Mouse (Mus musculus) MEL (cell line): Measurements from ENCODE around the gene BC034090. TPM values are rescaled to one million over a fixed set of nuclear protein-coding genes. Genes with fewer than 3 reads are reported as not detected.
A peak's percentile ranks its signal among the peaks of the same experiment; 100 is the strongest.

Experiments
- DNase-seq: peaks from one replicate; pipeline ENCODE4 v3.0.0; 2011; ENCODE audit warnings: low read depth, low spot score
- H3K27ac ChIP-seq: 2 replicates; pipeline ENCODE4 v1.5.1; 2012; ENCODE audit warnings: low read depth, mild to moderate bottlenecking, control low read depth, low read length, moderate library complexity; ENCODE audit not compliant: control insufficient read depth
- H3K27me3 ChIP-seq, 2 experiments: fragments of 150-350 bp in 1 of 2; sonication (generic) in 1 of 2; 2 replicates each; pipeline ENCODE4 v1.6.1; 2012; ENCODE audit warnings: low read length in 2 of 2, mild to moderate bottlenecking in 2 of 2, improper control_type of control experiment in 1 of 2, moderate library complexity in 1 of 2; ENCODE audit not compliant: insufficient read depth in 2 of 2, control insufficient read depth in 1 of 2
- H3K36me3 ChIP-seq, 2 experiments: 2 replicates each; pipeline ENCODE4 v1.6.1; 2012 to 2014; ENCODE audit warnings: low read length in 2 of 2, improper control_type of control experiment in 1 of 2, inconsistent platforms in 1 of 2, mild to moderate bottlenecking in 1 of 2; ENCODE audit not compliant: insufficient read depth in 2 of 2, control insufficient read depth in 1 of 2
- H3K4me1 ChIP-seq, 2 experiments: fragments of 150-350 bp in 1 of 2; sonication (generic) in 1 of 2; 2 replicates each; pipeline ENCODE4 v1.6.1; 2012; ENCODE audit warnings: low read length in 2 of 2, improper control_type of control experiment in 1 of 2, mild to moderate bottlenecking in 1 of 2; ENCODE audit not compliant: insufficient read depth in 2 of 2, control insufficient read depth in 1 of 2
- H3K4me3 ChIP-seq, 2 experiments: fragments of 150-350 bp in 1 of 2; sonication (generic) in 1 of 2; 2 replicates each; pipeline ENCODE4 v1.5.1; 2012; ENCODE audit warnings: low read depth in 2 of 2, low read length in 2 of 2, mild to moderate bottlenecking in 2 of 2, moderate library complexity in 2 of 2, control low read depth in 1 of 2, improper control_type of control experiment in 1 of 2; ENCODE audit not compliant: control insufficient read depth in 1 of 2, insufficient read depth in 1 of 2
- H3K79me2 ChIP-seq: 2 replicates; pipeline ENCODE4 v1.6.1; 2012; ENCODE audit warnings: mild to moderate bottlenecking, low read length, moderate library complexity; ENCODE audit not compliant: control insufficient read depth, poor library complexity, insufficient read depth
- H3K9ac ChIP-seq: 2 replicates; pipeline ENCODE4 v1.6.1; 2012; ENCODE audit warnings: low read depth, mild to moderate bottlenecking, control low read depth, low read length, moderate library complexity; ENCODE audit not compliant: control insufficient read depth, poor library complexity, severe bottlenecking
- H3K9me3 ChIP-seq: fragments of 150-350 bp; sonication (generic); replicated peaks from 2 replicates; pipeline ENCODE4 v1.6.1; 2012; ENCODE audit warnings: mild to moderate bottlenecking, low read length, improper control_type of control experiment, moderate library complexity; ENCODE audit not compliant: insufficient read depth
- BHLHE40 ChIP-seq: IDR thresholded peaks from 2 replicates; pipeline ENCODE4 v1.6.1; 2012; ENCODE audit warnings: low read depth, mild to moderate bottlenecking, inconsistent platforms, low read length, improper control_type of control experiment, borderline replicate concordance
- CHD2 ChIP-seq: IDR thresholded peaks from 2 replicates; pipeline ENCODE4 v1.6.1; 2011; ENCODE audit warnings: low read length, improper control_type of control experiment
- CTCF ChIP-seq, 3 experiments: IDR thresholded peaks in 2 of 3; conservative IDR thresholded peaks in 1 of 3; 2 replicates each; pipeline ENCODE4 v1.5.1; 2011 to 2012; ENCODE audit warnings: low read length in 3 of 3, low read depth in 2 of 3, mild to moderate bottlenecking in 2 of 3, improper control_type of control experiment in 1 of 3, inconsistent platforms in 1 of 3, mixed read lengths in 1 of 3, moderate library complexity in 1 of 3; ENCODE audit not compliant: control insufficient read depth in 1 of 3, insufficient read depth in 1 of 3, poor library complexity in 1 of 3, severe bottlenecking in 1 of 3
- E2F4 ChIP-seq: IDR thresholded peaks from 2 replicates; pipeline ENCODE4 v1.6.1; 2011; ENCODE audit warnings: low read depth, low read length, improper control_type of control experiment, borderline replicate concordance
- ELF1 ChIP-seq: IDR thresholded peaks from 2 replicates; pipeline ENCODE4 v1.6.1; 2014; ENCODE audit warnings: low read depth, mild to moderate bottlenecking, inconsistent platforms, low read length, improper control_type of control experiment, moderate library complexity
- EP300 ChIP-seq, 2 experiments: IDR thresholded peaks; 2 replicates each; pipeline ENCODE4 v1.6.1; 2011; ENCODE audit warnings: improper control_type of control experiment in 2 of 2, low read length in 2 of 2, low read depth in 1 of 2, mild to moderate bottlenecking in 1 of 2
- GABPA ChIP-seq: IDR thresholded peaks from 2 replicates; pipeline ENCODE4 v1.6.1; 2012; ENCODE audit warnings: low read depth, mild to moderate bottlenecking, inconsistent platforms, low read length, improper control_type of control experiment, moderate library complexity
- GATA1 ChIP-seq: IDR thresholded peaks from 2 replicates; pipeline ENCODE4 v1.6.1; 2011; ENCODE audit warnings: low read depth, low read length, improper control_type of control experiment
- HCFC1 ChIP-seq: IDR thresholded peaks from 2 replicates; pipeline ENCODE4 v1.6.1; 2012; ENCODE audit warnings: low read depth, mild to moderate bottlenecking, inconsistent platforms, low read length, improper control_type of control experiment, moderate library complexity
- JUND ChIP-seq: IDR thresholded peaks from 2 replicates; pipeline ENCODE4 v1.6.1; 2011; ENCODE audit warnings: low read depth, mild to moderate bottlenecking, improper control_type of control experiment, low read length
- KAT2A ChIP-seq: conservative IDR thresholded peaks from 2 replicates; pipeline ENCODE4 v1.6.1; 2012; ENCODE audit warnings: low read depth, low read length, improper control_type of control experiment, inconsistent platforms
- MAX ChIP-seq: IDR thresholded peaks from 2 replicates; pipeline ENCODE4 v1.6.1; 2011; ENCODE audit warnings: low read length, improper control_type of control experiment
- MAZ ChIP-seq: IDR thresholded peaks from 2 replicates; pipeline ENCODE4 v1.6.1; 2012; ENCODE audit warnings: low read depth, mild to moderate bottlenecking, inconsistent platforms, low read length, improper control_type of control experiment
- MEF2A ChIP-seq: IDR thresholded peaks from 2 replicates; pipeline ENCODE4 v1.6.1; 2014; ENCODE audit warnings: low read depth, mild to moderate bottlenecking, inconsistent platforms, low read length, improper control_type of control experiment; ENCODE audit not compliant: poor library complexity, insufficient replicate concordance, severe bottlenecking; ENCODE audit errors: extremely low read depth
- MXI1 ChIP-seq: IDR thresholded peaks from 2 replicates; pipeline ENCODE4 v1.6.1; 2011; ENCODE audit warnings: mild to moderate bottlenecking, low read depth, low read length, improper control_type of control experiment
- MYB ChIP-seq: IDR thresholded peaks from 2 replicates; pipeline ENCODE4 v1.6.1; 2011; ENCODE audit warnings: mild to moderate bottlenecking, low read depth, low read length, improper control_type of control experiment
- MYC ChIP-seq: IDR thresholded peaks from 2 replicates; pipeline ENCODE4 v1.6.1; 2011; ENCODE audit warnings: low read depth, mild to moderate bottlenecking, low read length, improper control_type of control experiment, moderate library complexity
- NELFE ChIP-seq: IDR thresholded peaks from 2 replicates; pipeline ENCODE4 v1.6.1; 2011; ENCODE audit warnings: low read depth, low read length, improper control_type of control experiment
- NRF1 ChIP-seq: IDR thresholded peaks from 2 replicates; pipeline ENCODE4 v1.6.1; 2014; ENCODE audit warnings: low read depth, mild to moderate bottlenecking, inconsistent platforms, low read length, improper control_type of control experiment, moderate library complexity; ENCODE audit not compliant: poor library complexity, insufficient read depth, severe bottlenecking
- POLR2A ChIP-seq, 2 experiments: IDR thresholded peaks; 2 replicates each; pipeline ENCODE4 v1.6.1; 2011 to 2012; ENCODE audit warnings: low read length in 2 of 2, mild to moderate bottlenecking in 2 of 2, control low read depth in 1 of 2, improper control_type of control experiment in 1 of 2, low read depth in 1 of 2, moderate library complexity in 1 of 2; ENCODE audit not compliant: control insufficient read depth in 1 of 2, insufficient read depth in 1 of 2, poor library complexity in 1 of 2
- POLR2AphosphoS2 ChIP-seq: IDR thresholded peaks from 2 replicates; pipeline ENCODE4 v1.6.1; 2011; ENCODE audit warnings: low read length, improper control_type of control experiment
- POLR2AphosphoS5 ChIP-seq: IDR thresholded peaks from 2 replicates; pipeline ENCODE4 v1.6.1; 2012; ENCODE audit warnings: low read depth, borderline replicate concordance, mild to moderate bottlenecking, inconsistent platforms, low read length, moderate library complexity, mixed read lengths
- RAD21 ChIP-seq: IDR thresholded peaks from 2 replicates; pipeline ENCODE4 v1.6.1; 2011; ENCODE audit warnings: mild to moderate bottlenecking, low read depth, low read length, improper control_type of control experiment
- RCOR1 ChIP-seq: IDR thresholded peaks from 2 replicates; pipeline ENCODE4 v1.6.1; 2012; ENCODE audit warnings: low read depth, mild to moderate bottlenecking, inconsistent platforms, low read length, improper control_type of control experiment
- SIN3A ChIP-seq: IDR thresholded peaks from 2 replicates; pipeline ENCODE4 v1.6.1; 2012; ENCODE audit warnings: low read length, improper control_type of control experiment, inconsistent platforms
- TAL1 ChIP-seq: IDR thresholded peaks from 2 replicates; pipeline ENCODE4 v1.6.1; 2012; ENCODE audit warnings: mild to moderate bottlenecking, inconsistent platforms, low read length, moderate library complexity, mixed read lengths
- USF1 ChIP-seq: IDR thresholded peaks from 2 replicates; pipeline ENCODE4 v1.6.1; 2014; ENCODE audit warnings: low read depth, mild to moderate bottlenecking, inconsistent platforms, low read length, improper control_type of control experiment, moderate library complexity
- USF2 ChIP-seq, 2 experiments: IDR thresholded peaks; 2 replicates each; pipeline ENCODE4 v1.6.1; 2011 to 2012; ENCODE audit warnings: improper control_type of control experiment in 2 of 2, low read length in 2 of 2, borderline replicate concordance in 1 of 2, inconsistent platforms in 1 of 2, low read depth in 1 of 2, mild to moderate bottlenecking in 1 of 2; ENCODE audit not compliant: insufficient read depth in 1 of 2
- ZC3H11A ChIP-seq: IDR thresholded peaks from 2 replicates; pipeline ENCODE4 v1.6.1; 2012; ENCODE audit warnings: low read depth, mild to moderate bottlenecking, inconsistent platforms, low read length, improper control_type of control experiment
- ZKSCAN1 ChIP-seq: IDR thresholded peaks from 2 replicates; pipeline ENCODE4 v1.6.1; 2012; ENCODE audit warnings: low read depth, mild to moderate bottlenecking, inconsistent platforms, low read length, improper control_type of control experiment, moderate library complexity
- ZMIZ1 ChIP-seq: IDR thresholded peaks from 2 replicates; pipeline ENCODE4 v1.6.1; 2012; ENCODE audit warnings: low read depth, mild to moderate bottlenecking, inconsistent platforms, low read length, improper control_type of control experiment, moderate library complexity
- polyA plus RNA-seq, 2 experiments: library from polyadenylated mRNA; stranded (reverse) in 1 of 2; unstranded in 1 of 2; fragments of >175 nt in 1 of 2; fragments of >200 nt in 1 of 2; gene quantifications; 2 replicates each; pipeline versions ENCODE4 v1.2.1 to v1.2.4; 2012; ENCODE audit warnings: low replicate concordance in 2 of 2, low read depth in 1 of 2; ENCODE audit not compliant: insufficient read length in 2 of 2, insufficient read depth in 1 of 2, missing spikeins in 1 of 2
- total RNA-seq: library from RNA; depleted of rRNA; stranded (reverse); fragments of 300-350 nt; gene quantifications from 2 replicates; pipeline ENCODE4 v1.2.3, GENCODE M21; 2012

The BC034090 gene
- total and polyA plus RNA-seq, 3 experiments = 0.12 to 0.28 TPM; not detected in 1

DNA sequence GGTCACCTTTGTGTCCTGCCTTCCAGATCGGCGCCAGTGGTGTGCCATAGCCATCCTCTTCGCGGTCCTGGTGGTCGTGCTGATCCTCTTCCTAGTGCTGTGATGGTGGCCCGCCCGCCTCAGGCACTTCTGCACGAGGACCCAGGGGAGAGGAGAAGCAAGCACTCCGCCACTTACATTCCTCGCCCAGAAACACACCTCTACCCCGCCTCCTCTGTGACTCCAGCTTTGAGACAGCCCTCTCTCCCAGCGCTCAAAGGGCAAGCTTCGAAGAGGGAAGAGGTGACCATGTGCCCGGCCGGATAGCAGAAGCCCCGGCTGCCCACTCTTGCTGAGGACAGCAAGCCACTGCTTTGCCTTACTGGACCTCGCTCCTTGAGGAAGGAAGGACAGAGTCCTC is 42.3 kb downstream of the BC034090 start:
- no peaks in the 10 kb centered on the region for H3K27me3 ChIP-seq
- H3K9ac ChIP-seq = peak overlapping the region; percentile 21
- H3K4me1 ChIP-seq = peaks cover 5 to 16% of the 10 kb centered on the region in 2 experiments
- no peak for DNase-seq
- no peak overlapping the region for H3K4me3 ChIP-seq
- H3K9me3 ChIP-seq = no peaks in the 10 kb centered on the region
- no peaks in the 10 kb centered on the region for H3K79me2 ChIP-seq
- H3K36me3 ChIP-seq = peaks cover 3 to 17% of the 10 kb centered on the region in 2 experiments
- TF ChIP-seq E2F4 (no peak), SIN3A (no peak), CHD2 (no peak), GABPA (no peak)
- peak overlapping the region; percentile 83 for H3K27ac ChIP-seq

DNA sequence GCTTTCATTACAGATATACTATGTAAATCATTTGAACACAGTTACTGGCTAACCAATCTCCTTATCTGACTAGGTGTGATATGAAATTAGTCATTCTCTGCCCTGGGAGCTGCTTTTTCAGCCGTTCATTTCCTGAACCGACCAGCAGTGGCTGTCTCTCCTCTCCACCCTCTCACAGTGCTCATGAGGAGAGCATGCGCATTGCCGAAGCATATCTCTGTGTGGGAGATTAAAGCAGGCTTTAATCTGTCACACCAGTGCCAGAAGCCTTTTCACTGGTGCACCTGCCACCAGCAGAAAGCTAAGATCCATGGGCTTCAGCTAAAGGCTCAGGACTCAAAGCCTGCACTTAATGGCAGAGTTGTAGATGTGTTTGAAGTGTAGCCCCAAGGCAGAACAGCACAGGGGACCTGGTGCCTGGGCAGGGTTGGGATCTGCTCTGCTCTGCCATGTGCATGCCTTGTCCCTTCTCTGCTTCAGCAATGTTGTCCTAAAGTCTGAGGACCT is 42.8 kb downstream of the BC034090 start:
- Histone ChIP-seq H3K36me3 (peaks cover 3 to 17% of the 10 kb centered on the region in 2 experiments), H3K79me2 (no peaks in the 10 kb centered on the region)
- DNase-seq = peak; percentile 94
- TF ChIP-seq POLR2A (IDR thresholded peaks at IDR 0.05; ENCODE audit: control insufficient read depth in 1 of 2, insufficient read depth in 1 of 2, low read depth in 1 of 2, low read length in 2 of 2, poor library complexity in 1 of 2) (peak in 1 of 2 experiments; percentile 51; a peak in 1 of 4 replicates), USF1 (no peak), SIN3A (peak; percentile 51), BHLHE40 (0 out of 2 replicates have a peak, but pooled peaks have one; percentile 50), MYB (peak; percentile 83), RAD21 (no peak), ZC3H11A (no peak), MXI1 (peak; percentile 77), JUND (peak; percentile 50; the same call in 1 of the 2 replicates), MAX (peak; percentile 51), HCFC1 (peak; percentile 21; the same call in 1 of the 2 replicates), GABPA (no peak), ZKSCAN1 (no peak), TAL1 (peak; percentile 41), USF2 (IDR thresholded peaks at IDR 0.05; ENCODE audit: borderline replicate concordance in 1 of 2, insufficient read depth in 1 of 2, low read depth in 1 of 2, low read length in 2 of 2) (no peak), MAZ (peak; percentile 77), POLR2AphosphoS2 (no peak), KAT2A (no peak; the same call in 1 of the 2 replicates), ZMIZ1 (no peak), NRF1 (peak; percentile 95), RCOR1 (peak; percentile 83), NELFE (peak; percentile 58), POLR2AphosphoS5 (no peak), GATA1 (peak; percentile 94), ELF1 (peak; percentile 62; the same call in 1 of the 2 replicates), CTCF (IDR thresholded peaks at IDR 0.05 in 2 of 3, conservative IDR thresholded peaks at IDR 0.05 in 1 of 3; ENCODE audit: control insufficient read depth in 1 of 3, insufficient read depth in 1 of 3, low read depth in 2 of 3, low read length in 3 of 3, poor library complexity in 1 of 3, severe bottlenecking in 1 of 3) (no peak; a peak in 1 of 6 replicates), MEF2A (no peak), EP300 (IDR thresholded peaks at IDR 0.05; ENCODE audit: low read depth in 1 of 2, low read length in 2 of 2) (peak; percentile 81 to 87), MYC (peak; percentile 67; the same call in 1 of the 2 replicates)

More for the DNA sequence above, 42.8 kb downstream of the BC034090 start:
- H3K9ac ChIP-seq = peak overlapping the region; percentile 21
- peak overlapping the region; percentile 83 for H3K27ac ChIP-seq
- no peaks in the 10 kb centered on the region for H3K9me3 ChIP-seq
- H3K4me1 ChIP-seq = peaks cover 5 to 16% of the 10 kb centered on the region in 2 experiments
- no peak overlapping the region for H3K4me3 ChIP-seq
- H3K27me3 ChIP-seq = no peaks in the 10 kb centered on the region
